Mouse (Mus musculus): ENCODE data around the gene Anks1b. TPM values are rescaled to one million over a fixed set of nuclear protein-coding genes. Genes with fewer than 3 reads are reported as not detected.

Anks1b gene
- polyA plus RNA-seq, 1 experiment from 2014 or later: 0.36 TPM

GRCm38 (mm10) chr10:89911889-89912288 lies 38.6 kb downstream of the Anks1b start:
- Histone ChIP-seq H3K9ac (ENCODE audit: low read length) (no peak overlapping the region), H3K27ac (replicated peaks; ENCODE audit: low read depth, low read length) (no peak overlapping the region), H3K27me3 (ENCODE audit: control insufficient read depth, insufficient read depth, low read length) (no peaks in the 10 kb centered on the region), H3K36me3 (ENCODE audit: control insufficient read depth, insufficient read depth, low read length) (no peaks in the 10 kb centered on the region), H3K4me2 (ENCODE audit: low read depth, severe bottlenecking) (no peak overlapping the region), H3K4me3 (ENCODE audit: low read depth, low read length) (no peak overlapping the region), H3K9me3 (ENCODE audit: control insufficient read depth, low read length) (no peaks in the 10 kb centered on the region), H3K4me1 (ENCODE audit: control insufficient read depth, insufficient read depth, low read length) (no peaks in the 10 kb centered on the region)
- 80% methylated on average over 4 of the region's 4 CpGs for WGBS
- no peak for ATAC-seq (ENCODE audit: insufficient number of reproducible peaks, low FRiP score, low TSS enrichment, low read depth)
- DNase-seq (ENCODE audit: low spot score): no peak

- Histone ChIP-seq H3K4me3 (ENCODE audit: low read depth, low read length) (no peak overlapping the region), H3K4me1 (ENCODE audit: control insufficient read depth, insufficient read depth, low read length) (no peaks in the 10 kb centered on the region), H3K36me3 (ENCODE audit: control insufficient read depth, insufficient read depth, low read length) (no peaks in the 10 kb centered on the region), H3K9me3 (ENCODE audit: control insufficient read depth, low read length) (no peaks in the 10 kb centered on the region), H3K27ac (replicated peaks; ENCODE audit: low read depth, low read length) (no peak overlapping the region), H3K4me2 (ENCODE audit: low read depth, severe bottlenecking) (no peak overlapping the region), H3K9ac (ENCODE audit: low read length) (no peak overlapping the region), H3K27me3 (ENCODE audit: control insufficient read depth, insufficient read depth, low read length) (no peaks in the 10 kb centered on the region)
- ATAC-seq (ENCODE audit: insufficient number of reproducible peaks, low FRiP score, low TSS enrichment, low read depth) (no peak), DNase-seq (ENCODE audit: low spot score) (no peak)
Measured at GRCm38 (mm10) chr10:89913174-89913573, 39.9 kb downstream of the Anks1b start.

- H3K9ac ChIP-seq (ENCODE audit: low read length): no peak overlapping the region
- no peaks in the 10 kb centered on the region for H3K9me3 ChIP-seq (ENCODE audit: control insufficient read depth, low read length)
- no peaks in the 10 kb centered on the region for H3K36me3 ChIP-seq (ENCODE audit: control insufficient read depth, insufficient read depth, low read length)
- H3K27me3 ChIP-seq (ENCODE audit: control insufficient read depth, insufficient read depth, low read length): no peaks in the 10 kb centered on the region
- H3K4me2 ChIP-seq (ENCODE audit: low read depth, severe bottlenecking): no peak overlapping the region
- no peak overlapping the region for H3K27ac ChIP-seq (replicated peaks; ENCODE audit: low read depth, low read length)
- H3K4me3 ChIP-seq (ENCODE audit: low read depth, low read length): no peak overlapping the region
- WGBS: 80% methylated on average over 1 of the region's 1 CpGs
- DNase-seq (ENCODE audit: low spot score) (no peak), ATAC-seq (ENCODE audit: insufficient number of reproducible peaks, low FRiP score, low TSS enrichment, low read depth) (no peak)
- no peaks in the 10 kb centered on the region for H3K4me1 ChIP-seq (ENCODE audit: control insufficient read depth, insufficient read depth, low read length)
Measured at GRCm38 (mm10) chr10:89917141-89917540, 43.8 kb downstream of the Anks1b start.

- ATAC-seq (ENCODE audit: insufficient number of reproducible peaks, low FRiP score, low TSS enrichment, low read depth) (no peak), DNase-seq (ENCODE audit: low spot score) (no peak)
- 85% methylated on average over 4 of the region's 4 CpGs for WGBS
- Histone ChIP-seq H3K9me3 (ENCODE audit: control insufficient read depth, low read length) (no peaks in the 10 kb centered on the region), H3K27me3 (ENCODE audit: control insufficient read depth, insufficient read depth, low read length) (no peaks in the 10 kb centered on the region), H3K4me1 (ENCODE audit: control insufficient read depth, insufficient read depth, low read length) (no peaks in the 10 kb centered on the region), H3K4me3 (ENCODE audit: low read depth, low read length) (no peak overlapping the region), H3K27ac (replicated peaks; ENCODE audit: low read depth, low read length) (no peak overlapping the region), H3K4me2 (ENCODE audit: low read depth, severe bottlenecking) (no peak overlapping the region), H3K9ac (ENCODE audit: low read length) (no peak overlapping the region), H3K36me3 (ENCODE audit: control insufficient read depth, insufficient read depth, low read length) (no peaks in the 10 kb centered on the region)
Measured at GRCm38 (mm10) chr10:89921965-89922364, 48.7 kb downstream of the Anks1b start.

GRCm38 (mm10) chr10:89942180-89942579 lies 68.9 kb downstream of the Anks1b start:
- no peaks in the 10 kb centered on the region for H3K27me3 ChIP-seq (ENCODE audit: control insufficient read depth, insufficient read depth, low read length)
- H3K4me2 ChIP-seq (ENCODE audit: low read depth, severe bottlenecking): no peak overlapping the region
- no peak overlapping the region for H3K4me3 ChIP-seq (ENCODE audit: low read depth, low read length)
- no peak overlapping the region for H3K27ac ChIP-seq (replicated peaks; ENCODE audit: low read depth, low read length)
- WGBS: 73% methylated on average over 4 of the region's 4 CpGs
- no peaks in the 10 kb centered on the region for H3K9me3 ChIP-seq (ENCODE audit: control insufficient read depth, low read length)
- H3K9ac ChIP-seq (ENCODE audit: low read length): no peak overlapping the region
- ATAC-seq (ENCODE audit: insufficient number of reproducible peaks, low FRiP score, low TSS enrichment, low read depth): no peak
- no peaks in the 10 kb centered on the region for H3K36me3 ChIP-seq (ENCODE audit: control insufficient read depth, insufficient read depth, low read length)
- H3K4me1 ChIP-seq (ENCODE audit: control insufficient read depth, insufficient read depth, low read length): no peaks in the 10 kb centered on the region
- no peak for DNase-seq (ENCODE audit: low spot score)

- no peaks in the 10 kb centered on the region for H3K27me3 ChIP-seq (ENCODE audit: control insufficient read depth, insufficient read depth, low read length)
- H3K4me3 ChIP-seq (ENCODE audit: low read depth, low read length): no peak overlapping the region
- no peak overlapping the region for H3K9ac ChIP-seq (ENCODE audit: low read length)
- H3K4me1 ChIP-seq (ENCODE audit: control insufficient read depth, insufficient read depth, low read length): no peaks in the 10 kb centered on the region
- 96% methylated on average over 1 of the region's 1 CpGs for WGBS
- no peaks in the 10 kb centered on the region for H3K9me3 ChIP-seq (ENCODE audit: control insufficient read depth, low read length)
- DNase-seq (ENCODE audit: low spot score) (no peak), ATAC-seq (ENCODE audit: insufficient number of reproducible peaks, low FRiP score, low TSS enrichment, low read depth) (no peak)
- no peak overlapping the region for H3K4me2 ChIP-seq (ENCODE audit: low read depth, severe bottlenecking)
- H3K36me3 ChIP-seq (ENCODE audit: control insufficient read depth, insufficient read depth, low read length): no peaks in the 10 kb centered on the region
- no peak overlapping the region for H3K27ac ChIP-seq (replicated peaks; ENCODE audit: low read depth, low read length)
Measured at GRCm38 (mm10) chr10:89946636-89947349, 73.5 kb downstream of the Anks1b start.

GRCm38 (mm10) chr10:89974361-89974760 lies 101.1 kb downstream of the Anks1b start:
- H3K4me2 ChIP-seq (ENCODE audit: low read depth, severe bottlenecking): no peak overlapping the region
- no peak overlapping the region for H3K9ac ChIP-seq (ENCODE audit: low read length)
- H3K4me1 ChIP-seq (ENCODE audit: control insufficient read depth, insufficient read depth, low read length): no peaks in the 10 kb centered on the region
- no peaks in the 10 kb centered on the region for H3K27me3 ChIP-seq (ENCODE audit: control insufficient read depth, insufficient read depth, low read length)
- H3K9me3 ChIP-seq (ENCODE audit: control insufficient read depth, low read length): no peaks in the 10 kb centered on the region
- DNase-seq (ENCODE audit: low spot score) (no peak), ATAC-seq (ENCODE audit: insufficient number of reproducible peaks, low FRiP score, low TSS enrichment, low read depth) (no peak)
- no peak overlapping the region for H3K4me3 ChIP-seq (ENCODE audit: low read depth, low read length)
- H3K36me3 ChIP-seq (ENCODE audit: control insufficient read depth, insufficient read depth, low read length): no peaks in the 10 kb centered on the region
- H3K27ac ChIP-seq (replicated peaks; ENCODE audit: low read depth, low read length): no peak overlapping the region
- 74% methylated on average over 4 of the region's 4 CpGs for WGBS

GRCm38 (mm10) chr10:89975431-89975841 lies 102.1 kb downstream of the Anks1b start:
- 66% methylated on average over 3 of the region's 3 CpGs for WGBS
- ATAC-seq (ENCODE audit: insufficient number of reproducible peaks, low FRiP score, low TSS enrichment, low read depth) (no peak), DNase-seq (ENCODE audit: low spot score) (peak; percentile 20)
- H3K9ac ChIP-seq (ENCODE audit: low read length): no peak overlapping the region
- no peak overlapping the region for H3K4me2 ChIP-seq (ENCODE audit: low read depth, severe bottlenecking)
- H3K27me3 ChIP-seq (ENCODE audit: control insufficient read depth, insufficient read depth, low read length): no peaks in the 10 kb centered on the region
- no peak overlapping the region for H3K27ac ChIP-seq (replicated peaks; ENCODE audit: low read depth, low read length)
- H3K4me3 ChIP-seq (ENCODE audit: low read depth, low read length): no peak overlapping the region
- no peaks in the 10 kb centered on the region for H3K9me3 ChIP-seq (ENCODE audit: control insufficient read depth, low read length)
- H3K4me1 ChIP-seq (ENCODE audit: control insufficient read depth, insufficient read depth, low read length): no peaks in the 10 kb centered on the region
- H3K36me3 ChIP-seq (ENCODE audit: control insufficient read depth, insufficient read depth, low read length): no peaks in the 10 kb centered on the region

- ATAC-seq (ENCODE audit: insufficient number of reproducible peaks, low FRiP score, low TSS enrichment, low read depth): no peak
Measured at GRCm38 (mm10) chr10:89976577-89976976, 103.3 kb downstream of the Anks1b start.

More at GRCm38 (mm10) chr10:89976577-89976976, 103.3 kb downstream of the Anks1b start:
- Histone ChIP-seq H3K4me2 (ENCODE audit: low read depth, severe bottlenecking) (no peak overlapping the region), H3K9ac (ENCODE audit: low read length) (no peak overlapping the region), H3K4me1 (ENCODE audit: control insufficient read depth, insufficient read depth, low read length) (no peaks in the 10 kb centered on the region), H3K27ac (replicated peaks; ENCODE audit: low read depth, low read length) (no peak overlapping the region), H3K4me3 (ENCODE audit: low read depth, low read length) (no peak overlapping the region), H3K9me3 (ENCODE audit: control insufficient read depth, low read length) (no peaks in the 10 kb centered on the region), H3K27me3 (ENCODE audit: control insufficient read depth, insufficient read depth, low read length) (no peaks in the 10 kb centered on the region), H3K36me3 (ENCODE audit: control insufficient read depth, insufficient read depth, low read length) (no peaks in the 10 kb centered on the region)
- 89% methylated on average over 3 of the region's 3 CpGs for WGBS
- DNase-seq (ENCODE audit: low spot score): no peak
